ENCODE assay signal across 20 mouse cellular contexts in the genomic region with DNA sequence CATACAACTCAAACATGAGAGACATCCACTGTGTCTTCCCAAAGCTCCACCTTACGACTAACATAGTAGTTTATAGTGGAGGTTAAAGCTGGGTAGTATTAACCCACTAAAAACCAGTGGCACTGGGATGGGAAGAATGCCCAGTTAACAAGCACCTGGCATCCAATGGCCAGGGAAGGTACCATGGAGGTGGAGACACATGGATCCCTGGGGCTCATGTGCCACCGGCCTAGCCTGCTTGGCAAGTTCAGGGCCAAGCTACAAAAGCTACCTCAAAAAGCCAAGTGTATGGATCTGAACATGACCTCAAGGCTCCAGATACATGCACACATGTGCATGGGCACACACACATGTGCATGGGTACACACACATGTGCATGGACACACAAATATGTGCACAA.
"Had no signal": no experiment of that assay in that cellular context is flagged by ENCODE, and none has a peak within 500 bp of the region (broad histone marks: within the 10 kb centered on the region; RNA-seq: fewer than 3 reads in every experiment).

No protein-coding gene starts in this region.

- H3K27me3 ChIP-seq: kidney, embryonic 15.5 days; limb, embryonic 13.5 days; liver, embryonic 12.5 days; liver, embryonic 15.5 days; lung, embryonic 15.5 days; midbrain, embryonic 12.5 days; midbrain, embryonic 15.5 days; neural tube, embryonic 12.5 days; neural tube, embryonic 15.5 days had no signal

- H3K36me3 ChIP-seq: kidney, embryonic 15.5 days; limb, embryonic 10.5 days; limb, embryonic 13.5 days; liver, embryonic 12.5 days; liver, embryonic 15.5 days; lung, embryonic 15.5 days; midbrain, embryonic 12.5 days; midbrain, embryonic 15.5 days; neural tube, embryonic 12.5 days; neural tube, embryonic 15.5 days had no signal

- H3K9me3 ChIP-seq: kidney, embryonic 15.5 days; limb, embryonic 10.5 days; liver, embryonic 12.5 days; liver, embryonic 15.5 days; lung, embryonic 15.5 days; midbrain, embryonic 12.5 days; midbrain, embryonic 15.5 days had no signal

- ATAC-seq: liver, embryonic 12.5 days; midbrain, embryonic 15.5 days had no signal

- DNase-seq: kidney, adult 8-10 months; kidney, postnatal 10 days; kidney, postnatal 36 days; liver; lung, adult 18-20 months; lung, postnatal 10 days; lung, postnatal 36 days; thymus, adult 2 months; thymus, postnatal 14 days; thymus, postnatal 4 days had no signal

- H3K4me3 ChIP-seq: kidney, embryonic 15.5 days; limb, embryonic 10.5 days; limb, embryonic 13.5 days; liver, embryonic 12.5 days; liver, embryonic 15.5 days; lung, embryonic 15.5 days; midbrain, embryonic 12.5 days; midbrain, embryonic 15.5 days; neural tube, embryonic 12.5 days; neural tube, embryonic 15.5 days had no signal

- H3K4me1 ChIP-seq: liver, embryonic 12.5 days; liver, embryonic 15.5 days had no signal
